Mouse (Mus musculus): ENCODE results near the gene Aloxe3. TPM values are rescaled to one million over a fixed set of nuclear protein-coding genes. Genes with fewer than 3 reads are reported as not detected.

Gene Aloxe3
- polyA plus RNA-seq, 1 experiment from 2014 or later, result 0.74 TPM

DNA sequence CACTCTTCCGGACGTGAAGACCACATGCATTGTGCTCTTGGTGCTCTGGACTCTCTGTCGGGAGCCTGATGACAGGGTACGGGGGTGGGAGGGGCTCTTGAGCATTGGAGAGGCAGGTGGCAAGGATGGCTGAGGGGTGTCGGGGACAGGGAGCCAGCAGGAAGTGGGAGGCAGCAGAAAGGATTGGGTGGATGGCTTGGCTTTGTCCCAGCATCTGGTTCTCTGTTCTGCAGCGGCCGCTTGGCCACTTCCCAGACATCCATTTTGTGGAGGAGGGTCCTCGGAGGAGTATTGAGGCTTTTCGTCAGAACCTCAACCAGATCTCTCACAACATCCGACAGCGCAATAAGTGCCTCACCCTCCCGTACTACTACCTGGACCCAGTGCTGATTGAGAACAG is 43.6 kb downstream of the Aloxe3 start:
- Histone ChIP-seq H3K27ac (ENCODE audit: low read depth, low read length) (no peak overlapping the region), H3K4me1 (ENCODE audit: control insufficient read depth, insufficient read depth, low read length) (no peaks in the 10 kb centered on the region), H3K4me3 (ENCODE audit: low read depth, low read length) (no peak overlapping the region), H3K36me3 (ENCODE audit: control insufficient read depth, insufficient read depth, low read length) (no peaks in the 10 kb centered on the region), H3K9me3 (ENCODE audit: control insufficient read depth, low read length) (no peaks in the 10 kb centered on the region), H3K27me3 (ENCODE audit: control insufficient read depth, insufficient read depth, low read length) (no peaks in the 10 kb centered on the region), H3K9ac (ENCODE audit: low read length) (no peak overlapping the region), H3K4me2 (no peak overlapping the region)
- 86% methylated on average over 12 of the region's 12 CpGs for WGBS
- ATAC-seq (ENCODE audit: low FRiP score) (no peak), DNase-seq (ENCODE audit: low spot score, missing footprints) (no peak)

DNA sequence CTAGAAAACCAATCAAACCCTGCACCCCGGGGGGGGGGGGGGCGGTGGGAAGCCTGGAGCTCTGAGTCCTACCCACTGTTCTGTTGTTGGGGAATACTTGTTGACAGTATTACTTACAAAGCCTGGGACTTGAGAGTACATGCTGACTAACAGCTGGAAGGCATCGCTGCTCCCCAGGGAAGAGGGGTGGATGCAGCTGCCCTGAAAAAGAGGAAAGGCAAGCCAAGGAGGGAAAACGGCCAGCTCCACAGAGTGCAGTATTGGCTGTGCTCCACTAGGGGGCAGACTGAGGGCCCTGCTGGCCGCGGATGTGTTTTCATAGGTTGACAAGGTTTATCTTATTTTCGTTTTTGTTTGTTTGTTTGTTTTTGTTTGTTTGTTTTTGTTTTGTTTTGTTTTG is 45.9 kb downstream of the Aloxe3 start:
- Histone ChIP-seq H3K27me3 (ENCODE audit: control insufficient read depth, insufficient read depth, low read length) (no peaks in the 10 kb centered on the region), H3K4me1 (ENCODE audit: control insufficient read depth, insufficient read depth, low read length) (no peaks in the 10 kb centered on the region), H3K27ac (ENCODE audit: low read depth, low read length) (no peak overlapping the region), H3K4me3 (ENCODE audit: low read depth, low read length) (no peak overlapping the region), H3K36me3 (ENCODE audit: control insufficient read depth, insufficient read depth, low read length) (no peaks in the 10 kb centered on the region), H3K4me2 (no peak overlapping the region), H3K9me3 (ENCODE audit: control insufficient read depth, low read length) (no peaks in the 10 kb centered on the region), H3K9ac (ENCODE audit: low read length) (no peak overlapping the region)
- DNase-seq (ENCODE audit: low spot score, missing footprints), result peak; percentile 88
- no peak for ATAC-seq (ENCODE audit: low FRiP score)
- WGBS, result 23% methylated on average over 7 of the region's 7 CpGs

GRCm38 (mm10) chr11:69172606-69173005 is 46.9 kb downstream of the Aloxe3 start:
- Histone ChIP-seq H3K36me3 (ENCODE audit: control insufficient read depth, insufficient read depth, low read length) (no peaks in the 10 kb centered on the region), H3K4me2 (no peak overlapping the region), H3K4me3 (ENCODE audit: low read depth, low read length) (no peak overlapping the region), H3K27me3 (ENCODE audit: control insufficient read depth, insufficient read depth, low read length) (no peaks in the 10 kb centered on the region), H3K4me1 (ENCODE audit: control insufficient read depth, insufficient read depth, low read length) (no peaks in the 10 kb centered on the region), H3K27ac (ENCODE audit: low read depth, low read length) (no peak overlapping the region), H3K9me3 (ENCODE audit: control insufficient read depth, low read length) (no peaks in the 10 kb centered on the region), H3K9ac (ENCODE audit: low read length) (no peak overlapping the region)
- WGBS, result 87% methylated on average over 2 of the region's 2 CpGs
- DNase-seq (ENCODE audit: low spot score, missing footprints), result no peak
- no peak for ATAC-seq (ENCODE audit: low FRiP score)

- ATAC-seq (ENCODE audit: low FRiP score) (no peak), DNase-seq (ENCODE audit: low spot score, missing footprints) (no peak)
- Histone ChIP-seq H3K4me3 (ENCODE audit: low read depth, low read length) (no peak overlapping the region), H3K9ac (ENCODE audit: low read length) (no peak overlapping the region), H3K4me1 (ENCODE audit: control insufficient read depth, insufficient read depth, low read length) (no peaks in the 10 kb centered on the region), H3K9me3 (ENCODE audit: control insufficient read depth, low read length) (no peaks in the 10 kb centered on the region), H3K36me3 (ENCODE audit: control insufficient read depth, insufficient read depth, low read length) (no peaks in the 10 kb centered on the region), H3K27ac (ENCODE audit: low read depth, low read length) (no peak overlapping the region), H3K4me2 (no peak overlapping the region), H3K27me3 (ENCODE audit: control insufficient read depth, insufficient read depth, low read length) (no peaks in the 10 kb centered on the region)
- WGBS, result 88% methylated on average over 7 of the region's 7 CpGs
These were observed 49.0 kb downstream of the Aloxe3 start for GRCm38 (mm10) chr11:69174722-69175121.

GRCm38 (mm10) chr11:69178525-69178924 is 52.8 kb downstream of the Aloxe3 start:
- H3K27ac ChIP-seq (ENCODE audit: low read depth, low read length), result no peak overlapping the region
- ATAC-seq (ENCODE audit: low FRiP score), result no peak
- no peaks in the 10 kb centered on the region for H3K36me3 ChIP-seq (ENCODE audit: control insufficient read depth, insufficient read depth, low read length)
- no peaks in the 10 kb centered on the region for H3K27me3 ChIP-seq (ENCODE audit: control insufficient read depth, insufficient read depth, low read length)
- H3K4me3 ChIP-seq (ENCODE audit: low read depth, low read length), result no peak overlapping the region
- 84% methylated on average over 3 of the region's 3 CpGs for WGBS
- no peak for DNase-seq (ENCODE audit: low spot score, missing footprints)
- H3K4me2 ChIP-seq, result no peak overlapping the region
- H3K9ac ChIP-seq (ENCODE audit: low read length), result no peak overlapping the region
- H3K4me1 ChIP-seq (ENCODE audit: control insufficient read depth, insufficient read depth, low read length), result no peaks in the 10 kb centered on the region
- no peaks in the 10 kb centered on the region for H3K9me3 ChIP-seq (ENCODE audit: control insufficient read depth, low read length)

DNA sequence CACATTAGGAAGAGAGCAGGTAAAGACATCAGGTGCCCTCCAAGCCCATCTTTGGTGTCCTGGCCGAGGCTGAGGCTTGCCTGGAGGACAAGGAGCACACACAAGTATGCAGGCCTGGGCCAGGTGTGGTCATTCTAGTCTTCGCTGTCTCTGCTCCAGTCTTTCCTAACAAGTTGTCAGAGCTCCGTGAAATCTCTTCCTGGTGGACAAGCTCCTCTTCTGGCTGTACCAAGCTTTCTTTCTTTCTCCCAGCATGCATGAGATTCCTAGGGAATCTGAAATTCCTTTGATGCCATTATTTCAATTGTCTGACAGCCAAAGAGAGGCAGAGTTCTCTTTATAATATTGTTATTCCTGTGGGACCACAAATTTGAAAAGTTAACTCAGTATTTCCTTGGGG is 53.8 kb downstream of the Aloxe3 start:
- 61% methylated on average over 3 of the region's 3 CpGs for WGBS

DNA sequence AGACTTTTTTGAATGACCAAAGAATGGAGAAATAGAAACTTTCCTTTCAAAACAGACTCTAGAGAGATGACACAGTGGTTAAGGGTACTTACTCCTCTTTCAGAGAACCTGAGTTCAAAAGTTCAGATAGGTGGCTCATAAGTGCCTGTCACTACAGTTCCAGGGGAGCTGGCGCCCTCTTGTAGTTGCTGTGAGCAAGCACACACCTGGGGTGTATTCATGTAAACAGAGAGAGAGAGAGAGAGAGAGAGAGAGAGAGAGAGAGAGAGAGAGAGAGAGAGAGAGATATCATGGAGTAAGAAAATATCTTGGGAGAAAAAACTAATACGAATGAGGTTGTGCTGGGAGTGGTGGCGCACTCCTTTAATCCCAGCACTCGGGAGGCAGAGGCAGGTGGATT is 54.4 kb downstream of the Aloxe3 start:
- H3K4me1 ChIP-seq (ENCODE audit: control insufficient read depth, insufficient read depth, low read length), result no peaks in the 10 kb centered on the region
- H3K9ac ChIP-seq (ENCODE audit: low read length), result no peak overlapping the region
- H3K27ac ChIP-seq (ENCODE audit: low read depth, low read length), result no peak overlapping the region
- H3K4me3 ChIP-seq (ENCODE audit: low read depth, low read length), result no peak overlapping the region
- H3K36me3 ChIP-seq (ENCODE audit: control insufficient read depth, insufficient read depth, low read length), result no peaks in the 10 kb centered on the region
- WGBS, result 82% methylated on average over 4 of the region's 4 CpGs
- DNase-seq (ENCODE audit: low spot score, missing footprints), result no peak
- no peak overlapping the region for H3K4me2 ChIP-seq
- no peaks in the 10 kb centered on the region for H3K27me3 ChIP-seq (ENCODE audit: control insufficient read depth, insufficient read depth, low read length)
- no peaks in the 10 kb centered on the region for H3K9me3 ChIP-seq (ENCODE audit: control insufficient read depth, low read length)
- ATAC-seq (ENCODE audit: low FRiP score), result no peak

More for the DNA sequence above, 53.8 kb downstream of the Aloxe3 start:
- H3K27ac ChIP-seq (ENCODE audit: low read depth, low read length), result no peak overlapping the region
- no peaks in the 10 kb centered on the region for H3K27me3 ChIP-seq (ENCODE audit: control insufficient read depth, insufficient read depth, low read length)
- H3K9me3 ChIP-seq (ENCODE audit: control insufficient read depth, low read length), result no peaks in the 10 kb centered on the region
- no peak overlapping the region for H3K9ac ChIP-seq (ENCODE audit: low read length)
- DNase-seq (ENCODE audit: low spot score, missing footprints) (no peak), ATAC-seq (ENCODE audit: low FRiP score) (no peak)
- no peak overlapping the region for H3K4me3 ChIP-seq (ENCODE audit: low read depth, low read length)
- no peaks in the 10 kb centered on the region for H3K36me3 ChIP-seq (ENCODE audit: control insufficient read depth, insufficient read depth, low read length)
- H3K4me2 ChIP-seq, result no peak overlapping the region
- no peaks in the 10 kb centered on the region for H3K4me1 ChIP-seq (ENCODE audit: control insufficient read depth, insufficient read depth, low read length)

- Histone ChIP-seq H3K27ac (ENCODE audit: low read depth, low read length) (no peak overlapping the region), H3K4me2 (no peak overlapping the region), H3K9me3 (ENCODE audit: control insufficient read depth, low read length) (no peaks in the 10 kb centered on the region), H3K4me3 (ENCODE audit: low read depth, low read length) (no peak overlapping the region), H3K9ac (ENCODE audit: low read length) (no peak overlapping the region), H3K36me3 (ENCODE audit: control insufficient read depth, insufficient read depth, low read length) (no peaks in the 10 kb centered on the region), H3K27me3 (ENCODE audit: control insufficient read depth, insufficient read depth, low read length) (no peaks in the 10 kb centered on the region), H3K4me1 (ENCODE audit: control insufficient read depth, insufficient read depth, low read length) (no peaks in the 10 kb centered on the region)
- ATAC-seq (ENCODE audit: low FRiP score), result no peak
- no peak for DNase-seq (ENCODE audit: low spot score, missing footprints)
- WGBS, result 88% methylated on average over 5 of the region's 5 CpGs
These were observed 59.3 kb downstream of the Aloxe3 start for GRCm38 (mm10) chr11:69185031-69185430.

DNA sequence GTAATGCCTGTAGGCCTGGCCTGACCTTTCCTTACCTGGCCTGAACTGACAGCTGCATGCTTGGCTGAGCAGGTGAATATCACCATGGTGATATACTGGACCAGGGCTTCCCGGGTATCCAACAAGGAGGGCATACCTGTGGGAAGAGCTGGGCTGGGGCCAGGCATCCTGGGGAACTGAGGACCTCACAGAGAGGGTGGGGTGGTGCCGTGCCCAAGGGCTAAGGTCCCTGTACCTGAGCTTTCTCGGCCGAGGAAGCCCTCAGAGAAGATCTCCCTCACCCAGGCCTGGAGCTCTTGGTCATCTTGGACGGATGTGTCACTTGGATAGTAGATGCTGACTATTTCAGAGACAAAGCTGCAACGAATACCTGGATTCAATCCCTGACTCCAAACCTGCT is 60.2 kb downstream of the Aloxe3 start:
- Histone ChIP-seq H3K9me3 (ENCODE audit: control insufficient read depth, low read length) (no peaks in the 10 kb centered on the region), H3K4me1 (ENCODE audit: control insufficient read depth, insufficient read depth, low read length) (no peaks in the 10 kb centered on the region), H3K36me3 (ENCODE audit: control insufficient read depth, insufficient read depth, low read length) (no peaks in the 10 kb centered on the region), H3K27ac (ENCODE audit: low read depth, low read length) (no peak overlapping the region), H3K4me2 (no peak overlapping the region), H3K9ac (ENCODE audit: low read length) (no peak overlapping the region), H3K4me3 (ENCODE audit: low read depth, low read length) (no peak overlapping the region), H3K27me3 (ENCODE audit: control insufficient read depth, insufficient read depth, low read length) (no peaks in the 10 kb centered on the region)
- DNase-seq (ENCODE audit: low spot score, missing footprints), result no peak
- WGBS, result 83% methylated on average over 6 of the region's 6 CpGs
- no peak for ATAC-seq (ENCODE audit: low FRiP score)

DNA sequence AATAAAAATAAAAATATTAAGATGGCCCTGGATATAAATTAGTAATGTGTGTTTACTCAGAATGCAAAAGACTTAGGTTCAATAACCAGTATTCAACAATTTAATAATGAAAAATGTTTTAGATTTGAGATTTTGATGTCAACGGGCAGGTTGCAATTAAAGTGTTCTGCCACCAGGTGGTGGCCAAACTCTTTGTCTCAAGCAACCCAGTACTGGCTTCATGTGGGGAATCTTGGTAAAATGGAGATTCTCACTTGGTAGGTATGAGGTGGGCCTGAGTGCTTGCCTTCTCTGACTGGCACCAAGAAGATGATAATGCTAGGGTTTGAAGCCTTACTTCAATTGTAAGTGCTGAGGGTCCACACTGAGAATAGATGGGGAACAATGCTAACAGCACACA is 67.1 kb downstream of the Aloxe3 start:
- Histone ChIP-seq H3K9me3 (ENCODE audit: control insufficient read depth, low read length) (no peaks in the 10 kb centered on the region), H3K9ac (ENCODE audit: low read length) (no peak overlapping the region), H3K36me3 (ENCODE audit: control insufficient read depth, insufficient read depth, low read length) (no peaks in the 10 kb centered on the region), H3K27ac (ENCODE audit: low read depth, low read length) (no peak overlapping the region), H3K27me3 (ENCODE audit: control insufficient read depth, insufficient read depth, low read length) (peaks cover 15% of the 10 kb centered on the region), H3K4me3 (ENCODE audit: low read depth, low read length) (no peak overlapping the region), H3K4me2 (no peak overlapping the region), H3K4me1 (ENCODE audit: control insufficient read depth, insufficient read depth, low read length) (no peaks in the 10 kb centered on the region)
- ATAC-seq (ENCODE audit: low FRiP score) (no peak), DNase-seq (ENCODE audit: low spot score, missing footprints) (peak; percentile 89)
- 2% methylated on average over 1 of the region's 1 CpGs for WGBS
